Mouse (Mus musculus) megakaryocyte, adult 5-6 weeks (primary cell): ENCODE measurements around the gene Srxn1. TPM values are rescaled to one million over a fixed set of nuclear protein-coding genes. Genes with fewer than 3 reads are reported as not detected.

Experiments
- ATAC-seq: 2 replicates; pipeline ENCODE4 v1.8.0; 2016; ENCODE audit warnings: mild to moderate bottlenecking, inconsistent platforms; ENCODE audit not compliant: poor library complexity, severe bottlenecking
- total RNA-seq, 2 experiments: library from RNA; stranded (forward) in 1 of 2; stranded (reverse) in 1 of 2; fragments of 153-499, 151-499 nt in 1 of 2; fragments of 221-1000, 200-1000 nt in 1 of 2; gene quantifications; 2 replicates each; pipeline versions ENCODE4 v1.2.3 to v1.2.4; 2015 to 2017

Srxn1 gene
- total RNA-seq, 2 experiments from 2014 or later, result 0.96 to 2.5 TPM

- ATAC-seq, result no peak
These were observed 48.0 kb downstream of the Srxn1 start for GRCm38 (mm10) chr2:152153361-152153760.

GRCm38 (mm10) chr2:152155414-152156208 lies 50.3 kb downstream of the Srxn1 start:
- ATAC-seq, result no peak

- no peak for ATAC-seq
These were observed 51.2 kb downstream of the Srxn1 start for GRCm38 (mm10) chr2:152156471-152156870.

GRCm38 (mm10) chr2:152159487-152159886 lies 54.2 kb downstream of the Srxn1 start:
- ATAC-seq, result no peak

Other genes starting within 250 kb of the Srxn1 start
- gene Angpt4, start 194.3 kb upstream of the Srxn1 start, total RNA-seq (2015), result not detected in 2 replicates
- gene Angpt4, start 194.3 kb upstream of the Srxn1 start, total RNA-seq (2017), result 0.26 TPM in 1 of 2 replicates, not detected in the other
- 7.8 and 14.8 TPM in 2 replicates for gene Fam110a, start 125.3 kb upstream of the Srxn1 start, total RNA-seq (2015)
- gene Fam110a, start 125.3 kb upstream of the Srxn1 start, total RNA-seq (2017), result 6.0 and 8.6 TPM in 2 replicates
- gene Slc52a3, start 109.0 kb upstream of the Srxn1 start, total RNA-seq (2015), result 1.0 and 1.4 TPM in 2 replicates
- 0.07 and 0.53 TPM in 2 replicates for gene Slc52a3, start 109.0 kb upstream of the Srxn1 start, total RNA-seq (2017)
- gene Scrt2, start 24.0 kb upstream of the Srxn1 start, total RNA-seq (2015), result not detected in 2 replicates
- not detected in 2 replicates for gene Scrt2, start 24.0 kb upstream of the Srxn1 start, total RNA-seq (2017)
- not detected in 2 replicates for gene Tcf15, start 38.0 kb downstream of the Srxn1 start, total RNA-seq (2015)
- not detected in 2 replicates for gene Tcf15, start 38.0 kb downstream of the Srxn1 start, total RNA-seq (2017)
- gene Csnk2a1, start 121.3 kb downstream of the Srxn1 start, total RNA-seq (2015), result 53.9 and 60.9 TPM in 2 replicates
- gene Csnk2a1, start 121.3 kb downstream of the Srxn1 start, total RNA-seq (2017), result 95.3 and 105 TPM in 2 replicates
- gene Tbc1d20, start 188.3 kb downstream of the Srxn1 start, total RNA-seq (2015), result 23.3 and 28.1 TPM in 2 replicates
- 23.2 and 28.9 TPM in 2 replicates for gene Tbc1d20, start 188.3 kb downstream of the Srxn1 start, total RNA-seq (2017)
- gene Rbck1, start 227.1 kb downstream of the Srxn1 start, total RNA-seq (2015), result 45.4 and 46.2 TPM in 2 replicates
- gene Rbck1, start 227.1 kb downstream of the Srxn1 start, total RNA-seq (2017), result 54.8 and 55.5 TPM in 2 replicates
- 0.16 and 1.3 TPM in 2 replicates for gene Trib3, start 238.5 kb downstream of the Srxn1 start, total RNA-seq (2015)
- gene Trib3, start 238.5 kb downstream of the Srxn1 start, total RNA-seq (2017), result 1.1 TPM in 1 of 2 replicates, not detected in the other